Mouse (Mus musculus) lung, embryonic 16.5 days (tissue): ENCODE results near the gene Dnase1l1. TPM values are rescaled to one million over a fixed set of nuclear protein-coding genes. Genes with fewer than 3 reads are reported as not detected.

Source experiments
- ATAC-seq: fragments of 200-750 bp; cut with Nextera tagmentation; 2 replicates; pipeline ENCODE4 v1.8.0; 2017; ENCODE audit warnings: low read depth, mild to moderate bottlenecking, moderate library complexity
- H3K27ac ChIP-seq: fragments of 300-500 bp; sonication (generic); 2 replicates; pipeline ENCODE4 v1.5.1; 2014; ENCODE audit warnings: mild to moderate bottlenecking, control low read depth, low read length
- H3K27me3 ChIP-seq: fragments of 300-500 bp; sonication (generic); 2 replicates; pipeline ENCODE4 v1.6.1; 2014; ENCODE audit warnings: low read depth, low read length, mixed read lengths; ENCODE audit not compliant: control insufficient read depth, insufficient read depth
- H3K36me3 ChIP-seq: fragments of 300-500 bp; sonication (generic); 2 replicates; pipeline ENCODE4 v1.6.1; 2014; ENCODE audit warnings: low read length; ENCODE audit not compliant: control insufficient read depth, insufficient read depth
- H3K4me1 ChIP-seq: fragments of 300-500 bp; sonication (generic); replicated peaks from 2 replicates; pipeline ENCODE4 v1.6.1; 2014; ENCODE audit warnings: low read length, mixed read lengths; ENCODE audit not compliant: control insufficient read depth, insufficient read depth
- H3K4me2 ChIP-seq: fragments of 300-500 bp; sonication (generic); 2 replicates; pipeline ENCODE4 v1.6.1; 2014; ENCODE audit warnings: low read depth, low read length, control low read depth
- H3K4me3 ChIP-seq: fragments of 300-500 bp; sonication (generic); 2 replicates; pipeline ENCODE4 v1.5.1; 2014; ENCODE audit warnings: mild to moderate bottlenecking, low read length, control low read depth
- H3K9ac ChIP-seq: fragments of 300-500 bp; sonication (generic); 2 replicates; pipeline ENCODE4 v1.6.1; 2014; ENCODE audit warnings: low read length, control low read depth
- H3K9me3 ChIP-seq: fragments of 300-500 bp; sonication (generic); 2 replicates; pipeline ENCODE4 v1.6.1; 2016; ENCODE audit warnings: low read length; ENCODE audit not compliant: control insufficient read depth
- WGBS: fragments of 180-500 bp; shearing (Covaris S2); extraction: QIAGEN DNeasy Blood & Tissue Kit; methylation state at CpG from one replicate; pipeline ENCODE4 v1.1.7; 2014; 5-methylcytosine and 5-hydroxymethylcytosine counted together
- polyA plus RNA-seq: library from polyadenylated mRNA; unstranded; fragments of >200 nt; fragmentation: Nextera tagmentation; extraction: Ambion mirVana; gene quantifications from 2 replicates; pipeline ENCODE4 v1.2.1, GENCODE M21; 2015

Dnase1l1 gene
- polyA plus RNA-seq, 1 experiment from 2014 or later, result 17.4 TPM

DNA sequence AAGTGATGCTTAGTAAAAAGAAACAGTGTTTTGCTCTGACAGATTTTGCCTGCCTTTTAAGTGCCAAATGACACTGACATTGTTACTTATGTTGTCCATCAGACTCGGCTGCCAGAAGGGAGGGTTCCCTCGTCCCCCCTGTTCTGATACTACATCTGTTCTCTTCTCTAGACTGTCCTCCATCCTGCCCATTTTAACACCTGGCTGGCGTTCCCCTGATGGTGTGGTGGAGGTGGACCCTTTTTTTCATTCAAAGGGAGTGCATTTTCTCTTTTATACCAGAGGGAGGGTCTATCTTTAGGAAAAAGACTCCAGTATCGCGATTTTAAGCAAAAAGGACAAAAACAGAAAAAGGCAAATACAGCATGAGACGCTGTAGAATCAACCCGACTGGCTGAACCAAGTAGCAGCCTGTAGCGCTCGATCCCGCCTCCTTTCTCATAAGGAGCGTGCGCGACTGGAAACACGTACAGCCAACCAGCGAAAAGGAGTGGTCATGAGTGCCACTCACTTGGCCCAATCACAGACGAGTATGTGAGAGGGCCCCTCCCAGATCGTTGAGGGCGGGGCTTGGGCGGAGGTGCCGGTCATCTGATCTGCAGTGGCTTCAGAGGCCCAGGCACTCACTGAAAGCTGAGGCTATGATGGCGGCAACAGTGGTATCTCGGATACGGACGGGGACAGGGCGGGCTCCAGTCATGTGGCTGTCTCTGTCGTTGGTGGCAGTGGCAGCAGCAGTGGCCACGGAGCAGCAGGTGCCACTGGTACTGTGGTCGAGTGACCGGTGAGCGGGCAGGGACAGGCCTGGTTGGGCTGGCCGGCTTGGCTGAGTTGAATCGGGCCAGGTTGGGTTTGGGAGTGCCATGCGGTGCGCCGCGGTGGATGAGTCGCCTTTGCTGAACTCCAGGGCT, 14.7 kb upstream of the Dnase1l1 start, which contains the start of gene Atp6ap1:
TSS of gene Atp6ap1 (plus strand) at position 560 of the 911 bp plus-strand sequence.
- 11% methylated on average over 37 of the region's 37 CpGs for WGBS
- no peaks in the 10 kb centered on the region for H3K27me3 ChIP-seq
- H3K4me3 ChIP-seq, result peak within 1 kb of the TSS; percentile 76
- H3K36me3 ChIP-seq, result 0 out of 2 replicates have a peak, but pooled peaks cover 2% of the 10 kb centered on the region
- peak within 1 kb of the TSS; percentile 52; the same call in 1 of the 2 replicates for H3K27ac ChIP-seq
- peak within 1 kb of the TSS; percentile 79 for H3K9ac ChIP-seq
- H3K4me1 ChIP-seq, result peaks cover 2% of the 10 kb centered on the region; the same call in 1 of the 2 replicates
- peak within 1 kb of the TSS; percentile 67 for H3K4me2 ChIP-seq
- no peaks in the 10 kb centered on the region for H3K9me3 ChIP-seq
- ATAC-seq, result peak; percentile 100

DNA sequence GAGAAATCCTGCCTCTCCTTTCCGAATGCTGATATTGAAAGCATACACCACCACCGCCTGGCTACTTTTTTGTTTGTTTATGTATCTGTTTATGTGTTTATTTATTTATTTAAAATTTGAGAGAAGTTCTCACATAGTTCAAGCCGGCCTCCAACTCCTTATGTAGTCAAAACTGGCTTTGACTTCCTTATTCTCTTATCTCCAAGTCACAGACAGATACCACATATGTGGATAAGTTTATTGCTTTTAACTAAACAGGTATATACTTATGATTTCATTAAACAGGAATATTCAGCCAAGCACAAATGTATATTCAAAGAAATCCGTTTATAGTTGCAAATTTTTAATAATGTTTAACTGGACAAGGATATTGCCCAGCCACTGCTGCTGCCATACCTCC, 11.3 kb upstream of the Dnase1l1 start:
- no peaks in the 10 kb centered on the region for H3K36me3 ChIP-seq
- peaks cover 2% of the 10 kb centered on the region; the same call in 1 of the 2 replicates for H3K4me1 ChIP-seq

DNA sequence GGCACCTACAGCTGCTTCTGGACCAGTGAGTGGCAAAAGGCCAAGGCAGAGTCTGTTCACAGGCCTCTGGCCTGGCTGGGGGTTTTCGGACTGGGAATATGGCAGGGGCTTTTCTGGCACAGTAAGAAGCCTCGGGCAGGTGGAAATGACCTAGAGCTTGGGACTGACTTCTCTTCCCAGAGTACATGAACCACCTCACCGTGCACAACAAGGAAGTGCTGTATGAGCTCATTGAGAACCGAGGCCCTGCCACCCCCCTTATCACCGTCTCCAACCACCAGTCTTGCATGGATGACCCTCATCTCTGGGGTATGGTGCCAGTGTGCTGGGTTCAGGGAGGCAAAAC, 928 bp upstream of the Dnase1l1 start:
- Histone ChIP-seq H3K9ac (peak overlapping the region; percentile 77), H3K4me3 (peak overlapping the region; percentile 64), H3K27me3 (no peaks in the 10 kb centered on the region), H3K36me3 (no peaks in the 10 kb centered on the region), H3K4me2 (peak overlapping the region; percentile 78), H3K27ac (peak overlapping the region; percentile 93), H3K4me1 (peaks cover 4% of the 10 kb centered on the region; the same call in 1 of the 2 replicates), H3K9me3 (no peaks in the 10 kb centered on the region)
- WGBS, result 27% methylated on average over 5 of the region's 5 CpGs
- ATAC-seq, result no peak; the same call in none of the 2 replicates

More for the DNA sequence above, 11.3 kb upstream of the Dnase1l1 start:
- Histone ChIP-seq H3K27ac (no peak overlapping the region), H3K4me3 (no peak overlapping the region), H3K9me3 (no peaks in the 10 kb centered on the region), H3K27me3 (no peaks in the 10 kb centered on the region), H3K9ac (no peak overlapping the region), H3K4me2 (no peak overlapping the region)
- 70% methylated on average over 4 of the region's 4 CpGs for WGBS
- ATAC-seq, result no peak

DNA sequence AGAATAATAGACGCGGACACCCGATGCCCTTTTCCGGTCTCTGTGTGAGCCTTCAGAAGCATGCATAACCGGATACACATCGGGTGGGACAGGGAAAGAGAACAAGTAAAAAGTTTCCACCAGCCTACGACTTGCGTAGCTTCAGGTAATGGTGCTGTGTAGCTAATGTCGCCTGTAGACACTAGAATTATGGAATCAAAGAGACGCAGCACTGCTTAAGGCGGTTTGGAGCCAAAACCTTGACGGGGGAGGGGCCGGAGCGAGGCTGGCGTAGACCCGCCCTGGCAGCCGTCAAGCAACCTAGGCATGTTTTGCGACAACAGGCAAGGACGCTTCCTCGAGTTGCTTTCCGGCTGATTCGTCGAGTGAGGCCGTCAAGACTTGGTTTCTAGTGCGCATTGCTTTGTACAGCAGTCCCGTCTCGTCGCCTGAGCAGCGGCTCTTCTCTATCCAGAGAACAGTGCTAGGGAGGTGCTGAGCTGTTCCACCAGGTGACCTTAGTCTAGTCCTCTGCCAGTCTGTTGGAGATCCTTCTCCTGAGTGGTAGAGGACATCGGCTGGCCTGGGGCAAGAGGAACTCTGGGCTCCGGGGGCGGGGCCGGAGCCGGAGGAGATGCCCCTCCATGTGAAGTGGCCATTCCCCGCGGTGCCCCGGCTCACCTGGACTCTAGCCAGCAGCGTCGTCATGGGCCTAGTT, 406 bp upstream of the Dnase1l1 start:
- peak overlapping the region; percentile 77 for H3K9ac ChIP-seq
- H3K4me3 ChIP-seq, result peak overlapping the region; percentile 64
- peaks cover 4% of the 10 kb centered on the region; the same call in 1 of the 2 replicates for H3K4me1 ChIP-seq
- ATAC-seq, result peak; percentile 75
- H3K27me3 ChIP-seq, result no peaks in the 10 kb centered on the region
- peak overlapping the region; percentile 78 for H3K4me2 ChIP-seq
- 18% methylated on average over 39 of the region's 39 CpGs for WGBS
- no peaks in the 10 kb centered on the region for H3K36me3 ChIP-seq
- H3K27ac ChIP-seq, result peak overlapping the region; percentile 93
- H3K9me3 ChIP-seq, result no peaks in the 10 kb centered on the region

DNA sequence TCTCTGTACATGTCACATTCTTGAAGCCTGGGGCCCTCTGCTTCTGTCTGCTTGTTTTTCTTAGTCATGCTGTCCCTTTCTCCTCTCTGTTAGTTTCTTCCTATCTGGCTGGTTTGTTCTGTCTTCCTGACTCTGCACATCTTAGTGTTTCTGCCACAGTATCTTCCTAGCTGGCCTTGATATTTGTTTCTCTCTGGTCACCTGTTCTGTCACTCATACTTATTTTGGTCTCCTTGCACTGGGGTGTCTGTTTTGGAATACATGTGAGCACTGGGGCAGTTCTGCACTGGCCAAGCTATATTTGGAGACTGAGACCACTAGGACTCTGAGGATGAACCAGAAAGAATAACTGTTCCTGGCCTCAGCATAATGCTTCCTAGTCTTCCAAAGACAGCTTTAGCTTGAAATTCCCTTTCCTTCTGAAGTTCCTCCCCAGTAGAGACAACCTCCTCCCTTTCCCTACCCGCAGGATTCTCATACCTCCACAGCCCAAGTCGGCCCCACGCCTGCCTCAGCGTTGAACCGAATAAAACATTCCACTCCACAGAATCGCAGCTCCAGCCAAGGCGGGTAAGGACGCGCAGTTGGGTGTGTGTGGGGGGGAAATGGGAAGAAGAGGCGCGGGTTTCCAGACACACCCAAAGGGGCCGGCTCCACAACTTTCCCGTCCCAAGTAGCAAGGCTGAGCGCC, 951 bp downstream of the Dnase1l1 start:
- peak overlapping the region; percentile 81 for H3K27ac ChIP-seq
- no peaks in the 10 kb centered on the region for H3K9me3 ChIP-seq
- WGBS, result 13% methylated on average over 11 of the region's 14 CpGs
- ATAC-seq, result 0 out of 2 replicates have a peak, but pooled peaks have one; percentile 1
- H3K4me3 ChIP-seq, result peak overlapping the region; percentile 64
- H3K36me3 ChIP-seq, result no peaks in the 10 kb centered on the region
- peak overlapping the region; percentile 77 for H3K9ac ChIP-seq
- H3K4me1 ChIP-seq, result peaks cover 4% of the 10 kb centered on the region; the same call in 1 of the 2 replicates
- H3K4me2 ChIP-seq, result peak overlapping the region; percentile 78
- no peaks in the 10 kb centered on the region for H3K27me3 ChIP-seq

DNA sequence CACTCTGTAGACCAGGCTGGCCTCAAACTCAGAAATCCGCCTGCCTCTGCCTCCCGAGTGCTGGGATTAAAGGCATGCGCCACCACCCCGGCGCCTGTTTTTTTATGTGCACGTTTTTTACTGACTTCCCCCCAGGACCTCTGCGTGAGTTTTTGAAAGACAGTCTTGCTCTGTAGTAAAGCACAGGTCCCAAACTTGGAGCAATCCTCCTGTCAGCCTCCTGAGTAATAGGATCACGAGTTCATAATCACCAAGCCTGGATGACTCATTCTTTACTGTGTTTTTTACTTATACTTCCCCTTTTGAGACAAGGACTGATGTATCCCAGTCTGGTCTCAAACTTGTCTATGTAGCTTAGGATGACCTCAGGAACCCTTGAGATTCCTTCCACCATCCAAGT, 4.2 kb downstream of the Dnase1l1 start:
- Histone ChIP-seq H3K9ac (no peak overlapping the region), H3K27me3 (no peaks in the 10 kb centered on the region), H3K4me1 (no peaks in the 10 kb centered on the region; the same call in 1 of the 2 replicates), H3K4me3 (no peak overlapping the region), H3K36me3 (no peaks in the 10 kb centered on the region), H3K4me2 (no peak overlapping the region), H3K27ac (no peak overlapping the region), H3K9me3 (no peaks in the 10 kb centered on the region)
- 62% methylated on average over 7 of the region's 8 CpGs for WGBS
- no peak for ATAC-seq

DNA sequence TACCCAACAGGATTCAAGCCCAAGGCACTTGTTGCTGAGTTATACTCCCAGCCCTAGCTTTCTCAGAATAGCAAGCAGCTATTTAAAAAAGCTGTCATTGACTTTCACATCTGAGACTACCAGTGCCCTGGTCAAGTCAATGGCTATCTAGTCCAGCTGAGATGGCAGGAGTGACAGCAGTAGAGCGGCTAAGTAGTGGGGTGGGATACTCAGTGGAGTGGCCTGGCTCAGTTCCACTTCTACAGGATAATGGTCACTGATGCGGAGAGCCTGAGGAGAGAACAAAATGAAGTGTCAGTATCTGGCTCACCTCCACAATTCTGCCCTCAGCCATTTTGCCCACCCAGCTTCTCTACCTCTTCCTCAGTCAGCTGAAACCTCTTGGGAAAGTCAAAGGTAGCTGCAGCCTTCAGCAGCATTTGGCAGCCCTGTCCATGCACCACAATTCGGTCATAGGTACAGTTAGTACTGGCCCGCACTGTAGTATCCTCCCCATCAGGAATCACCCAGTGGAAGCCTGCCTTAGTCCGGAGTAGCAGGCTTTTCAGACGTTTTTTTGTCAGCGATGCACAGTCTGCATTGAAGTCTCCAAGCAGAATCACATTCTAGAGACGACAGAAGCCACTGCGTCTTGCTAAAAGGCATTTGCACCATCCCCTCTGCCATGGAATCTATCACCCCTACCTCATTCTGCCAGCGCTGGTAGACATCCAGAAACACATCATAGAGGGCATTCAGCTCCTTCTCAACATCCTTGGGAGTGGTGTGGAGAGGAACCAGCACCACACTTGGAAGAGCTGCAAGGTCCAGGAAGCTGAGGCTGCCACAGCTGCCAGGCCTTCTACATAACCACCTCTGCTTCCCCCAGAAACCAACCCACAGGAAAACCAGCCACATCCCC, 8.5 kb downstream of the Dnase1l1 start:
- H3K27me3 ChIP-seq, result no peaks in the 10 kb centered on the region
- ATAC-seq, result no peak
- no peak overlapping the region for H3K9ac ChIP-seq
- H3K4me1 ChIP-seq, result 0 out of 2 replicates have a peak, but pooled peaks cover 2% of the 10 kb centered on the region
- peaks cover 4% of the 10 kb centered on the region; the same call in 1 of the 2 replicates for H3K36me3 ChIP-seq
- H3K4me2 ChIP-seq, result no peak overlapping the region
- 22% methylated on average over 10 of the region's 10 CpGs for WGBS
- no peak overlapping the region for H3K4me3 ChIP-seq
- no peak overlapping the region for H3K27ac ChIP-seq
- H3K9me3 ChIP-seq, result no peaks in the 10 kb centered on the region

DNA sequence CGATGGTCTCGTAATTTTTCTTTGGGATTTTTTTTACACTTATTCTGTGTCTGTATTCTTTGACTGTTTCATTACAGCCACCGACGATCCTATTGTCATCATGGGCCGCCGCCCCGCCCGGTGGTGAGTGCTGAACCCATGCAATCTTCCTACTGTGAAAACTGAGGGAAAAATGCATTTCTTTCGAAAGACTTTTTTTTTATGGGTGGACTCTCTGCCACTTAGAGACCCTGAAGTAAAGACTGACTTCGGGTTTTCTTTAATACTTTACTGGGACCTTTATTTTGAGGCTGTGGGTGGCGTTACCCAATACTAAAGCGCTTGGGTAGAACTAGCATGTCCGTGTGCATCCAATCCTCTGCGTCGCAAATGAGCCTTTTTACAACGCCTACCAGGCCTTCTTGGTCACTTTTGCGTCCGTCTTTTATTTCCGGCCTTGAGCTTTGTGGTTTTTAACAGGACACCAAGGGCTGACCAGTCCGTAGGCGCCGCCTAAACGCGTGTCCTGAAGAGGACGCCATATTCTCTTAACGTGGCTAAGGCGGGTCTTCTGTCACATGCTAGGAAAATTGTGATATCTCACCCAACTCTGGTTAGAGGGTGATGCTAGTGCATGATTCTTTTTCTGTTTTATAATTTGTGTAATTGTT, 11.1 kb downstream of the Dnase1l1 start:
- Histone ChIP-seq H3K9me3 (no peaks in the 10 kb centered on the region), H3K4me3 (peak overlapping the region; percentile 65), H3K27me3 (no peaks in the 10 kb centered on the region), H3K4me1 (0 out of 2 replicates have a peak, but pooled peaks cover 2% of the 10 kb centered on the region), H3K36me3 (peaks cover 4% of the 10 kb centered on the region; the same call in 1 of the 2 replicates), H3K4me2 (peak overlapping the region; percentile 56), H3K27ac (peak overlapping the region; percentile 68), H3K9ac (peak overlapping the region; percentile 79)
- ATAC-seq, result no peak
- WGBS, result 13% methylated on average over 27 of the region's 27 CpGs
